Mouse (Mus musculus) heart, embryonic 10.5 days (tissue): Measurements from ENCODE around the gene Ldlrad3. TPM values are rescaled to one million over a fixed set of nuclear protein-coding genes. Genes with fewer than 3 reads are reported as not detected.

Experiments used
- DNase-seq: peaks from one replicate; pipeline ENCODE4 v3.0.0-alpha.2; 2017; ENCODE audit warnings: low spot score
- H3K27ac ChIP-seq: fragments of 300-500 bp; sonication (generic); 2 replicates; pipeline ENCODE4 v1.5.1; 2016; ENCODE audit warnings: mild to moderate bottlenecking
- H3K27me3 ChIP-seq: fragments of 300-500 bp; sonication (generic); 2 replicates; pipeline ENCODE4 v1.6.1; 2016; ENCODE audit warnings: mild to moderate bottlenecking; ENCODE audit not compliant: poor library complexity, insufficient read depth, severe bottlenecking
- H3K36me3 ChIP-seq: fragments of 300-500 bp; sonication (generic); 2 replicates; pipeline ENCODE4 v1.6.1; 2016; ENCODE audit warnings: mild to moderate bottlenecking, moderate library complexity
- H3K4me1 ChIP-seq: fragments of 300-500 bp; sonication (generic); 2 replicates; pipeline ENCODE4 v1.6.1; 2016; ENCODE audit warnings: mild to moderate bottlenecking
- H3K4me3 ChIP-seq: fragments of 300-500 bp; sonication (generic); 2 replicates; pipeline ENCODE4 v1.5.1; 2016; ENCODE audit warnings: mild to moderate bottlenecking, moderate library complexity
- H3K9me3 ChIP-seq: fragments of 300-500 bp; sonication (generic); 2 replicates; pipeline ENCODE4 v1.6.1; 2016; ENCODE audit warnings: mild to moderate bottlenecking, moderate library complexity
- WGBS: fragments of 180-500 bp; shearing (Covaris S2); methylation state at CpG from one replicate; pipeline ENCODE4 v1.1.7; 2016; 5-methylcytosine and 5-hydroxymethylcytosine counted together
- polyA plus RNA-seq: library from polyadenylated mRNA; unstranded; fragments of >200 nt; fragmentation: Nextera tagmentation; extraction: Ambion mirVana; gene quantifications from 2 replicates; pipeline ENCODE4 v1.2.1, GENCODE M21; 2016

The Ldlrad3 gene
- polyA plus RNA-seq, 1 experiment from 2014 or later, result 27.5 TPM

DNA sequence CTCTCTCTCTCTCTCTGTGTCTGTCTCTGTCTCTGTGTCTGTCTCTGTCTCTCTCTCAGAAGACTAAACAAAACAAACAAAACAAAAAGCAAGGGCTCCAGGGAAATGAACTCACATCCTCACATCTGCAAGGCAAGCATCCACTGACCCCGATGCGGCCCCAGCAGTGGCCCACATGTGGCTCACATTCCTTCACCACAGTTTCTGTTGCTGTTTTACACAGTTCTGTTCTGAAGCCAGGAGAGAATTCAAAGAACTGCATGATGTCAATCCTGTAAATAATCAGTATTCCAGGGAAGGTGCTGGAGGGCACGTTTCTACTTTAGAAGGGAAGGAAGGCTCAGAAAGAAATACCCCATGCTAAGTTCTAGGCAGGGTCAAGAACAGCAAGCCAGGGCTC lies 91.9 kb downstream of the Ldlrad3 start:
- 63% methylated on average over 3 of the region's 3 CpGs for WGBS
- DNase-seq, result no peak
- no peaks in the 10 kb centered on the region for H3K27me3 ChIP-seq

DNA sequence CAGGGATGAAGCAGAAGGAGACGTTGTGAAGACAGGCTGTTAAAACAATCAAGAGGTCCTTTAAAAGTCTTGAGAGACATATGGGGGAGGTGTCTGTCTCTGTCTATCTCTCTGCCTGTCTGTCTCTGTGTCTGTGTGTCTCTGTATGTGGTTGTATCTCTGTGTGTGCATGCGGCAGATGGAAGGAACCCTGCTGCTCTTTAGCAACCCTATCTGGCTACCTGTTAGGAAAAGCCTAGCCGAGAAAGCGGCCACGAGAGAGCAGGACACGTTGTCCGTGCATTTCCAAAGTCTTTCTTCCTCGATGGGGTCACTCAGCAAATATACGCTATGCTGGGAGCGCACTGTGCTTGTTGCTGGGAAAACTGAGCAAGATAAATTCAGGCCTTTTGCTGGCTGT lies 93.6 kb downstream of the Ldlrad3 start:
- DNase-seq, result no peak

More for the DNA sequence above, 91.9 kb downstream of the Ldlrad3 start:
- no peak overlapping the region for H3K4me3 ChIP-seq
- H3K27ac ChIP-seq, result no peak overlapping the region
- peaks cover 9% of the 10 kb centered on the region; the same call in 1 of the 2 replicates for H3K36me3 ChIP-seq
- H3K9me3 ChIP-seq, result no peaks in the 10 kb centered on the region
- peaks cover 6% of the 10 kb centered on the region; the same call in 1 of the 2 replicates for H3K4me1 ChIP-seq

DNA sequence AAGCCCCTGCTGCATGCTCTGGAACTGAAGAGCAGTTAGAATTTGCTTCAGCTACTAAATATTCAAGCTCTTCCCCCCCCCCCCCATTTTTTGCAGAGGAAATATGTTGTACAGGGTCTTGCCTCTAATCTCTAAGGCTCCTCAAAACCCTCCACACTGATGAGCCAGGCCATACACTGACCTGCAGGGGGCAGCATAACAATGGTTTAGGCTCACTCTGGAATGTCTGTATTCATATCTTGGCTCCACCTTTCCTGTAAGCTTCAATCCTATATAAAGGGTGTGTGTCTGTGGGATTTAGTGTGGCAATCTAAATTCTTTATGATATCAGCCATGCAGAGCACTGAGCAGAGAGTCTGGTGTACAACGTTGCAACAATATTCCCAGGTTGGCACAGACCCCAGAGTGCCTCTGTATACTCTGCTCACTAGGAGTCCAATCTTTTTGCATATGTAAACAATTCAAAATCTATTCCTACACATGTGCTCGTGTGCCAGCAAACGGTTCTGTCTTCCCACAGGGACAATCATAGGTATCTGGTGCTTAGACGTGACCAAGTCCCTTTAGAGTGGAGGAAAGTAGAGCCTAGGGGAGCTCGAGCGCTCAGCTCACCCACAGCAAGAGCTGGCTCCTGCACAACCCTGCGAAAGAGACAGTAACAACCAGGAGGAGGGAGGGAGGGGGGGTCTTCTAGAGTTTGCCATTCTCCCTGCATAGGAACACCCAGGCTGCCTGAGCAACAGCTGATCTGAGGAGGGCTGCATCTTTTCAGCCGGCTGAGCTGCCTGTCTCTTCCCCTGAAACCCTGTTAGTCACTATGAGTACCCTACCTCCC lies 94.5 kb downstream of the Ldlrad3 start:
- H3K4me1 ChIP-seq, result peaks cover 6% of the 10 kb centered on the region; the same call in 1 of the 2 replicates
- DNase-seq, result peak; percentile 79
- H3K4me3 ChIP-seq, result no peak overlapping the region
- no peak overlapping the region for H3K27ac ChIP-seq
- no peaks in the 10 kb centered on the region for H3K9me3 ChIP-seq
- no peaks in the 10 kb centered on the region for H3K27me3 ChIP-seq
- WGBS, result 66% methylated on average over 8 of the region's 8 CpGs
- H3K36me3 ChIP-seq, result peaks cover 9% of the 10 kb centered on the region; the same call in 1 of the 2 replicates

More for the DNA sequence above, 93.6 kb downstream of the Ldlrad3 start:
- peaks cover 9% of the 10 kb centered on the region; the same call in 1 of the 2 replicates for H3K36me3 ChIP-seq
- H3K9me3 ChIP-seq, result no peaks in the 10 kb centered on the region
- H3K27ac ChIP-seq, result no peak overlapping the region
- H3K27me3 ChIP-seq, result no peaks in the 10 kb centered on the region
- no peak overlapping the region for H3K4me3 ChIP-seq
- 82% methylated on average over 10 of the region's 10 CpGs for WGBS
- H3K4me1 ChIP-seq, result peaks cover 6% of the 10 kb centered on the region; the same call in 1 of the 2 replicates

DNA sequence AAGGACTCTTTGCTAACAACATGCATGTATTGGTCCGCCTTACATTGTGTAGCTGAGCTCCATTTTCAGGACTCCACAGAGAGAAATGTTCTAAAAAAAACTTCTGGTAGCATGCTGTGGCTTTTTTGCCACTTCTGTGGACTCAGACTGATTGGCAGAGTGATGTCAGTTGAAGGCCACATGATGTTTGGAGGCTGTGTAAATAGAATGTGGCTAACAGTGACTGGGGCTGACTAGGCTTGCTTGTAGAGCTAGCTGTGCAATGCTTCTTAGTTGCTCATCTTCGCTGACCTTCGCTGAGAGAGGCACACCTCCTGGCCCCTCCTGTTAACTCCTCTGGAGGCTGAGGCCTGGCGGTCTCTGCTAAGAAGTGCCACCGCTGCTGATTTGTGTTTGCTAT lies 98.4 kb downstream of the Ldlrad3 start:
- no peak overlapping the region for H3K27ac ChIP-seq
- H3K9me3 ChIP-seq, result no peaks in the 10 kb centered on the region
- H3K27me3 ChIP-seq, result no peaks in the 10 kb centered on the region
- H3K36me3 ChIP-seq, result no peaks in the 10 kb centered on the region
- DNase-seq, result no peak
- peaks cover 6% of the 10 kb centered on the region; the same call in 1 of the 2 replicates for H3K4me1 ChIP-seq
- 89% methylated on average over 5 of the region's 5 CpGs for WGBS
- no peak overlapping the region for H3K4me3 ChIP-seq

DNA sequence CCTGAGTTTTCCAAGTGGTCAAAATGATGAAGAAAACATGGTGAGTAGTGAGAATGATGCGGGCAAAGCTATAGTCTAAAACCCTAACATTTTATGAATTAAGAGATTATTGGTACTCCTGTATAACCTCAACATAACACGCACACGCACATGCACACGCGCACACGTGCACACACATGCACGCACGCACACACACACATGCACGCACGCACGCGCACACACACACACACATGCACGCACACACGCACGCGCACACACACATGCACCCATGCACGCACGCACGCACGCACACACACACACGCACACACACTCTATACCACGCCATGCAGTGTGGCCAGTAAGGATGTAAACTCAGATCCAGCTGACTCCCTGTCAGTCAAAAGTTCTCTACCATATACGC lies 99.6 kb downstream of the Ldlrad3 start:
- Histone ChIP-seq H3K27ac (no peak overlapping the region), H3K9me3 (no peaks in the 10 kb centered on the region)
- 96% methylated on average over 23 of the region's 23 CpGs for WGBS

DNA sequence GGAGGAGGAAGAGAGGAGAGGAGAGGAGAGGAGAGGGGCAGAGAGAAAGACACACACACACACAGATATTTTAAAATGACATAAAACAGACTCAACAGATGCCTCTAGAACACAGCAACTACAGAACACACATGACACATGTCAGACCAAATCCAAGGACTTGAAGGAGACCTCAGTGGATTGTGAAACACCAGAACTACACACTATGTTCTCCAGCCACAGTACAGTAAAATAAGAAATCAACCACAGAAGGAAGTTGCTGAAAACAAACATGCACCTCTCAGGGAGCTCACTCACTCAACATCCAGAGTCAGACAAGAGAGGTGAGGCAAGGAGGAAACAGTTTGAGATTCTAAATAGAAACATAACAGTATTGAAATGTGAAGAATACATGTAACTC lies 103.4 kb downstream of the Ldlrad3 start:
- DNase-seq, result no peak
- Histone ChIP-seq H3K4me3 (no peak overlapping the region), H3K4me1 (no peaks in the 10 kb centered on the region), H3K9me3 (no peaks in the 10 kb centered on the region), H3K27ac (no peak overlapping the region), H3K27me3 (no peaks in the 10 kb centered on the region), H3K36me3 (peaks cover 11% of the 10 kb centered on the region; the same call in 1 of the 2 replicates)

More for the DNA sequence above, 99.6 kb downstream of the Ldlrad3 start:
- Histone ChIP-seq H3K27me3 (no peaks in the 10 kb centered on the region), H3K4me3 (no peak overlapping the region), H3K4me1 (peaks cover under 1% of the 10 kb centered on the region; the same call in 1 of the 2 replicates), H3K36me3 (peaks cover 5% of the 10 kb centered on the region; the same call in 1 of the 2 replicates)
- no peak for DNase-seq

DNA sequence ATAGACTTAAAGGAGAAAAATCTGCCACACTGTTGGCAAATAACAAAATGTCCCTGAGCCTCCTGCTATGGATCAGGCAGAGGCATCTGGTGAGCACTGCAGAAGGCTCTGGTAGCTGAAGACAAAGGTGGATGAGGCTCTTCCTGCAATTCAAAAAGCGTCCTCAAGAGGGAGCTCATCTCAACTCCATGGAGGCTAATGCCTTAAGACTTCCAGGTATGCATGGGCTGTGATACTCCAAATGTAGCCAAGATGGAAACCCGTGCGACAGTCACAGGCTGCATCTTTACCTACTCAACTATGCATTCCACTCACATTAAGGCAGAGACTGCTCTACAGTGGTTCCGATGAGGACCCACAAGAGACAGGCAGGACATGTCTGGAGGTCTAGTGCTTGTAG lies 108.6 kb downstream of the Ldlrad3 start:
- H3K27me3 ChIP-seq, result no peaks in the 10 kb centered on the region
- 52% methylated on average over 4 of the region's 4 CpGs for WGBS
- no peak for DNase-seq
- no peak overlapping the region for H3K27ac ChIP-seq
- H3K4me3 ChIP-seq, result no peak overlapping the region
- H3K9me3 ChIP-seq, result no peaks in the 10 kb centered on the region
- H3K4me1 ChIP-seq, result no peaks in the 10 kb centered on the region
- peaks cover 11% of the 10 kb centered on the region; the same call in 1 of the 2 replicates for H3K36me3 ChIP-seq

GRCm38 (mm10) chr2:102076237-102076636 lies 109.9 kb downstream of the Ldlrad3 start:
- H3K27me3 ChIP-seq, result no peaks in the 10 kb centered on the region
- DNase-seq, result no peak
- no peak overlapping the region for H3K4me3 ChIP-seq
- 88% methylated on average over 6 of the region's 6 CpGs for WGBS
- H3K9me3 ChIP-seq, result no peaks in the 10 kb centered on the region
- no peaks in the 10 kb centered on the region for H3K4me1 ChIP-seq
- H3K36me3 ChIP-seq, result peaks cover 3% of the 10 kb centered on the region; the same call in 1 of the 2 replicates
- H3K27ac ChIP-seq, result no peak overlapping the region

DNA sequence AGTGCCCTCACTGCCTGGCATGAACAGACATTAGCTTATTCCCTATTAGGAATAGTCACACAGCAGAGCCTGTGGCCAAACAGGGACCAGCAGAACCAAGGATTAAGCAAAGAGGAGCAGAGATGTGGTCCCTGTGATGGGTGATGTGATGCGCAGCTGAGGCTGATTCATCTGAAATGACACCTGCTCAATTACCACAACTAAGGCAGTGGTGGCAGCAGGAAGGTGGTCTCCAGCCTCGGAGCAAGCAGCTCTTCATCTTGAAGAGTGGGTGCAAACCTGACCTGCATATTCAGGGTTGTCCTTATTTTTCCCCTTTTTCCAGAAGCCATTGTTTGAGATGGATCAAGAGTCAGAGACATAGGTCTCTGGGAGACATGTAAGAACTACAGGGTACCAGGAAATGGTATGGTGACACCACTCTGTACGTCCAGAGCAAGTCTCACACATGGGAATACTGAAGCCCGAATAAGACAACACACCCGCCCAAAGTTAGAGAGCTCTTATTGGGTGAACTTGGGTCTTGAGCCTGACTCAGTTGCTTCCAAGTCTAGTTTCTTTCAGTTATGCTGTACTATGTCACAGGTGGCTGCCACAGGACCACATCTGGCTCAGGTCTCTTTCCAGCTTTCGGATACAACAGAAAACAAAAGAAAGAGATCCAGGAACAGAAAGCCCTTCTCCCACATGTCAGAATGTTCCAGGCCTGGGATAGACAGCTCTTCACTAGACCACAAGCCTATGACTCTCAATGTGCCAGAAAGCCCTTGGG lies 112.7 kb downstream of the Ldlrad3 start:
- no peaks in the 10 kb centered on the region for H3K36me3 ChIP-seq
- no peaks in the 10 kb centered on the region for H3K27me3 ChIP-seq
- WGBS, result 84% methylated on average over 6 of the region's 6 CpGs
- no peak for DNase-seq
- H3K4me1 ChIP-seq, result peaks cover 7% of the 10 kb centered on the region; the same call in 1 of the 2 replicates
- no peaks in the 10 kb centered on the region for H3K9me3 ChIP-seq
- no peak overlapping the region for H3K4me3 ChIP-seq
- H3K27ac ChIP-seq, result no peak overlapping the region

DNA sequence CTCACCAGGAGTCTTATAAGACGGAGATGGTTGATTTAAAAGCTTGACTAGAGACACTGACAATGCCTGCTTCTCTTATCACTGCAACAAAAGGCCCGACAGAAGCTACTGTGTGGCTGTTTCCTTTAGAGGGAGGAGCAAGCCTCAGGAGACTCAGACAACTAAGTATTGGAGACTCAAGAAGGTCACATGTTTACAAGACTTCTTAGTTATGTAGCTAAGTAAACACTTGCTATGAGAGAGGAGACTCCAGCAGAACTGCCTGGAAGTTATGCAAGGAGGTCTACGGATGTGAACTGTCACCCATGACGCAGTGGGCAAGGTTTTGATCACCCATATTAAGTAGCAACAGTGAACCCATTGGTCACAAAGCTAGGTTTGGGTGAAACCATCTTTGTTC lies 113.3 kb downstream of the Ldlrad3 start:
- H3K9me3 ChIP-seq, result no peaks in the 10 kb centered on the region
- no peaks in the 10 kb centered on the region for H3K27me3 ChIP-seq
- DNase-seq, result no peak
- WGBS, result 69% methylated on average over 4 of the region's 4 CpGs
- H3K36me3 ChIP-seq, result no peaks in the 10 kb centered on the region
- no peak overlapping the region for H3K4me3 ChIP-seq
- H3K27ac ChIP-seq, result no peak overlapping the region
- H3K4me1 ChIP-seq, result peaks cover 7% of the 10 kb centered on the region; the same call in 1 of the 2 replicates

GRCm38 (mm10) chr2:102071022-102071717 lies 115.0 kb downstream of the Ldlrad3 start:
- Histone ChIP-seq H3K27ac (no peak overlapping the region; the same call in 1 of the 2 replicates), H3K4me3 (no peak overlapping the region), H3K9me3 (no peaks in the 10 kb centered on the region), H3K27me3 (no peaks in the 10 kb centered on the region), H3K36me3 (no peaks in the 10 kb centered on the region), H3K4me1 (peaks cover 7% of the 10 kb centered on the region; the same call in 1 of the 2 replicates)
- WGBS, result 85% methylated on average over 10 of the region's 10 CpGs
- no peak for DNase-seq

- no peak for DNase-seq
- WGBS, result 54% methylated on average over 8 of the region's 8 CpGs
Measured at GRCm38 (mm10) chr2:102064826-102065441, 121.3 kb downstream of the Ldlrad3 start.

More at GRCm38 (mm10) chr2:102064826-102065441, 121.3 kb downstream of the Ldlrad3 start:
- Histone ChIP-seq H3K4me3 (no peak overlapping the region), H3K4me1 (peaks cover 19% of the 10 kb centered on the region), H3K36me3 (no peaks in the 10 kb centered on the region), H3K27me3 (no peaks in the 10 kb centered on the region), H3K9me3 (no peaks in the 10 kb centered on the region), H3K27ac (peak overlapping the region; percentile 53; the same call in 1 of the 2 replicates)
